Mouse (Mus musculus): ENCODE results near the gene Slc1a3.
A peak's percentile ranks its signal among the peaks of the same experiment; 100 is the strongest.

Slc1a3 gene

GRCm38 (mm10) chr15:8655251-8655650 lies 55.3 kb downstream of the Slc1a3 start:
- no peak for DNase-seq

- no peak for DNase-seq
These were observed 57.9 kb downstream of the Slc1a3 start for GRCm38 (mm10) chr15:8652637-8653036.

GRCm38 (mm10) chr15:8643997-8644692 lies 66.4 kb downstream of the Slc1a3 start:
- DNase-seq: no peak

GRCm38 (mm10) chr15:8639856-8640255 lies 70.7 kb downstream of the Slc1a3 start:
- no peak for DNase-seq

- DNase-seq: peak; percentile 31 to 36
These were observed 71.8 kb downstream of the Slc1a3 start for GRCm38 (mm10) chr15:8638568-8639325.

- DNase-seq: no peak
These were observed 73.3 kb downstream of the Slc1a3 start for GRCm38 (mm10) chr15:8637283-8637682.

GRCm38 (mm10) chr15:8635974-8636373 lies 74.6 kb downstream of the Slc1a3 start:
- DNase-seq: peak in 1 of 2 experiments; percentile 18

GRCm38 (mm10) chr15:8634807-8635206 lies 75.8 kb downstream of the Slc1a3 start:
- DNase-seq: no peak

- DNase-seq: no peak
These were observed 76.2 kb downstream of the Slc1a3 start for GRCm38 (mm10) chr15:8634355-8634754.

- peak; percentile 37 to 48 for DNase-seq
These were observed 77.2 kb downstream of the Slc1a3 start for GRCm38 (mm10) chr15:8633375-8633774.

GRCm38 (mm10) chr15:8632361-8632760 lies 78.2 kb downstream of the Slc1a3 start:
- DNase-seq: no peak

- DNase-seq: peak; percentile 52 to 60
These were observed 81.2 kb downstream of the Slc1a3 start for GRCm38 (mm10) chr15:8629317-8629831.

- no peak for DNase-seq
These were observed 82.4 kb downstream of the Slc1a3 start for GRCm38 (mm10) chr15:8628150-8628549.

- peak; percentile 66 to 69 for DNase-seq
These were observed 83.4 kb downstream of the Slc1a3 start for GRCm38 (mm10) chr15:8627097-8627537.

GRCm38 (mm10) chr15:8625370-8625769 lies 85.2 kb downstream of the Slc1a3 start:
- DNase-seq: peak; percentile 30 to 45

GRCm38 (mm10) chr15:8623879-8624278 lies 86.7 kb downstream of the Slc1a3 start:
- DNase-seq: no peak

GRCm38 (mm10) chr15:8619479-8620026 lies 91.0 kb downstream of the Slc1a3 start:
- DNase-seq: no peak

GRCm38 (mm10) chr15:8616290-8616689 lies 94.3 kb downstream of the Slc1a3 start:
- DNase-seq: no peak

GRCm38 (mm10) chr15:8615511-8616224 lies 94.9 kb downstream of the Slc1a3 start:
- DNase-seq: no peak

GRCm38 (mm10) chr15:8614701-8615100 lies 95.9 kb downstream of the Slc1a3 start:
- no peak for DNase-seq

GRCm38 (mm10) chr15:8605538-8606188 lies 104.9 kb downstream of the Slc1a3 start:
- DNase-seq: no peak

- DNase-seq: no peak
These were observed 108.2 kb downstream of the Slc1a3 start for GRCm38 (mm10) chr15:8602362-8602761.

Measured in lung, adult 18-20 months (tissue).